Mouse (Mus musculus) G1E (cell line): ENCODE measurements around the gene Pgpep1l.

Experiments used
- CTCF ChIP-seq: IDR thresholded peaks from 2 replicates; pipeline ENCODE4 v1.5.1; 2012; ENCODE audit warnings: low read depth, low read length, inconsistent platforms, mixed read lengths
- GATA1 ChIP-seq: IDR thresholded peaks from 2 replicates; pipeline ENCODE4 v1.6.1; 2012; ENCODE audit warnings: borderline replicate concordance, low read length, inconsistent platforms, mixed read lengths
- GATA2 ChIP-seq: IDR thresholded peaks from 2 replicates; pipeline ENCODE4 v1.6.1; 2012; ENCODE audit warnings: low read depth, low read length, inconsistent platforms, borderline replicate concordance
- POLR2AphosphoS5 ChIP-seq: IDR thresholded peaks from 2 replicates; pipeline ENCODE4 v1.6.1; 2012; ENCODE audit warnings: low read depth, low read length, inconsistent platforms; ENCODE audit not compliant: insufficient replicate concordance
- TAL1 ChIP-seq: conservative IDR thresholded peaks from 2 replicates; pipeline ENCODE4 v1.6.1; 2012; ENCODE audit warnings: low read depth, low read length, inconsistent platforms, mixed read lengths

DNA sequence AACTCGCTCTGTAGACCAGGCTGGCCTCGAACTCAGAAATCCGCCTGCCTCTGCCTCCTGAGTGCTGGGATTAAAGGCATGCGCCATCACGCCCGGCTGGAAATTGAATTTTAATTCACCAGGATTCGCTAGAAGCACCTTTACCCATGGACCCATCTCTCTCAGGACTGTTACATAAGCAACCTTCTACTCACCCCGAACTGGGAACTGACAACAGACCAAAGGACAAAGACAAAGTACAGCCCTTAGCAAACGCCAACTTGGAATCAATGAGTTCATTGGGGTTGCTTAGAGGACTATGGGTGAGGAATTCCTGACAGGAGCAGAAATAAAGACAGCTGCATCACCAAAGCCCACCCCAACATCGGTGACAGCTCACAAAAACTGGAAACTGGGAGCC lies 8.6 kb upstream of the Pgpep1l start:
- TF ChIP-seq CTCF (no peak), GATA2 (no peak), GATA1 (no peak), POLR2AphosphoS5 (no peak), TAL1 (no peak)
